Mouse (Mus musculus) erythroblast, embryonic 14.5 days (primary cell): ENCODE measurements around the gene Sel1l2. TPM values are rescaled to one million over a fixed set of nuclear protein-coding genes. Genes with fewer than 3 reads are reported as not detected.

Experiments
- H3K27me3 ChIP-seq: 2 replicates; pipeline ENCODE4 v1.6.1; 2012; ENCODE audit warnings: inconsistent platforms; ENCODE audit not compliant: control insufficient read depth
- H3K36me3 ChIP-seq: 2 replicates; pipeline ENCODE4 v1.6.1; 2012; ENCODE audit warnings: mild to moderate bottlenecking, inconsistent platforms; ENCODE audit not compliant: control insufficient read depth
- H3K4me1 ChIP-seq: 2 replicates; pipeline ENCODE4 v1.6.1; 2012; ENCODE audit warnings: inconsistent platforms; ENCODE audit not compliant: control insufficient read depth
- H3K4me3 ChIP-seq: replicated peaks from 2 replicates; pipeline ENCODE3; 2012; ENCODE audit warnings: moderate library complexity, mild to moderate bottlenecking, inconsistent platforms
- H3K9me3 ChIP-seq: 2 replicates; pipeline ENCODE4 v1.6.1; 2012; ENCODE audit warnings: low read length, inconsistent platforms, mixed read lengths; ENCODE audit not compliant: control insufficient read depth
- GATA1 ChIP-seq: IDR thresholded peaks from 2 replicates; pipeline ENCODE4 v1.6.1; 2012; ENCODE audit warnings: low read length, inconsistent platforms, mixed read lengths
- TAL1 ChIP-seq: IDR thresholded peaks from 3 replicates; pipeline ENCODE4 v1.6.1; 2012; ENCODE audit warnings: low read length, inconsistent platforms, mixed read lengths
- polyA plus RNA-seq: library from polyadenylated mRNA; stranded (reverse); fragments of >175 nt; gene quantifications from 2 replicates; pipeline ENCODE4 v1.2.3, GENCODE M21; 2012

Sel1l2 gene
- polyA plus RNA-seq, 1 experiment = not detected

DNA sequence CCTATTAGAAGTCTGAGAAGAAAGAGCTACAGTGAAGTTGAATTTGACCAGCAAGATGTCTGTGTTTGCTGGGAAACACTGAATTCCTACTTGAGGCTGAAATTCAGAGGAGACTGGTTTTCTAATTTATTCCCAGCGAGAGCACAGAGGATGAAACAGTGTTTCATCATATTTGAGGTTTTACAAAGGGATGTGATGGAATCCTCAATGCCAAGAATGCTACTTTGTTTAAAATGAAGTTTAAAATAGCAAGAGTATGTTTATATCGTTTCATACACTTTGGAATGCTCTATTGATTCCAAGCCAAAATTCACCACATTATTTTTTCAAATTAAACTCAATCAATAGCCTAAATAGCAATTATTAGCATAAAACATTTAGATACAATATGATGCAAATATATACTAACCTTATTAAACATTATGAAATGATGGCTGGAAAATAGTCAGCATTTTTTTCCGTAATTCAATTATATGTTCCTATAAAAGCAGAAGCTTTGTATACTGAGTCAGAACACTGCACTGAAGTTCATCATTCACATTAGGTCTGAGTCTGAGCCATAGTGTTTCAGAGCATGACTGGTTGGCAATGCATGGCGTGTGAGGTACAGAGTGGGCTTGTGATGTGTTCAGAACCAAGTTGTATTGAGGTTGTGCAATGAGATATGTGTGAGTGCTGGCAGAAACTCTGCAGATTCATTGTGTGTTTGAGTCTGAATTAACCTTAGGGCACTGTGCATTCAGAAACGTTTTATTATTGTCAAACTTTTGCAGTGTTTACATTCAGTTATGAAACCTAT lies 58.8 kb downstream of the Sel1l2 start:
- no peaks in the 10 kb centered on the region for H3K27me3 ChIP-seq
- TF ChIP-seq GATA1 = no peak
- TF ChIP-seq TAL1 = no peak
- H3K4me1 ChIP-seq = no peaks in the 10 kb centered on the region
- no peaks in the 10 kb centered on the region for H3K36me3 ChIP-seq
- H3K9me3 ChIP-seq = no peaks in the 10 kb centered on the region
- H3K4me3 ChIP-seq = no peak overlapping the region

DNA sequence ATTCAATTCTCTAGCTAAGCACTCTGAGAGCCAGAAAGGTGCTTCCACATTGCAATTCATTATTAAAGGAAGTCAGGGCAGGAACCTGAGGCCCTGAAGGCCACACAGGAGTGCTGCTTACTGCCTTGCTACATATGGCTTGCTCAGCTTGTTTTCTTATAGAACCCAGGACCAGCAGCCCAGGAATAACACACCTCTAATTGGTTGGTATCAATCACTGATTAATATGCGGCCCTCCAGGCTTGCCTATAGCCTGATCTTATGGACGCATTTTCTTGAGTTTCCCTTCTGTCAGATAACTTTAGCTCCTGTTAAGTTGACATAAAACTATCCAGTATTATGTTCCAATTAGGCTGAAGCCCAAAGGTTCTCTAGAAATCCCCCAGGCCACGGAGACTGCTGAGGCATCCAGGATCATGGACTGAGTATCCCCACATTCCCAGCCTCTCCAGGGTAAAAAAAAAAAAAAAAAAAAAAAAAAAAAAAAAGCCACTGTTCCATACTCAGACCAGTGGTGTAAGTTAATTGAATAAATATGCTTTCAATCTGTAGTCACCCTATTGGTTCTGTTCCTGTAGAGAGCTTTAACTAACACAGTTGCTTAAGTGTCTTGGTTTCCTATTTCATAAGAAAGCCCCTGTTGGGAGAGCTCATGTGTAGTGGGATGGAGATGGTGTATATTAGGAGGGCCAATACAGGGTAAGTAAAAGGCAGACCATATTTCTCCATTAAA lies 86.4 kb downstream of the Sel1l2 start:
- Histone ChIP-seq H3K36me3 (no peaks in the 10 kb centered on the region), H3K27me3 (no peaks in the 10 kb centered on the region), H3K9me3 (no peaks in the 10 kb centered on the region), H3K4me1 (no peaks in the 10 kb centered on the region), H3K4me3 (no peak overlapping the region)
- TF ChIP-seq GATA1 (no peak), TAL1 (no peak; the same call in 2 of the 3 replicates)

DNA sequence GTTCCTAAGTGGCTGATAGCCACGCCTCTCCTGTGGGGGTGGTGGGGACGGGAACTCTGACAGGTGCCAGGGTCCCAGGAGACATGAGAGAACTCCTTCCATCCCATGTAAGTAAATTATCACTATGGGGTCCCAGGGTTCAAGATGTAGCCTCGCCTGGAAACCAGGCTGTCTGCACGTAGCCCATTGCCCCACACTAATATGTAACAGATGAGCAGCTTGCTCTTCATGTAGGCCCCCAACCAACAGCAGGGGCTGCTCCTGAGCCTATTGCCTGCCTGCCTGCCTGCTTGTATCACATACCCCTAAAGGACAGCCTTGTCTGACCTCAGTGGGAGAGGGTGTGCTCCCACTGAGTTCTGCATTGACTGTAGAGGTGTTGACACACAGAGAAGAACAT lies 92.4 kb downstream of the Sel1l2 start:
- Histone ChIP-seq H3K4me3 (no peak overlapping the region), H3K27me3 (no peaks in the 10 kb centered on the region), H3K4me1 (no peaks in the 10 kb centered on the region), H3K36me3 (no peaks in the 10 kb centered on the region), H3K9me3 (no peaks in the 10 kb centered on the region)
- no peak for TF ChIP-seq GATA1
- no peak for TF ChIP-seq TAL1

DNA sequence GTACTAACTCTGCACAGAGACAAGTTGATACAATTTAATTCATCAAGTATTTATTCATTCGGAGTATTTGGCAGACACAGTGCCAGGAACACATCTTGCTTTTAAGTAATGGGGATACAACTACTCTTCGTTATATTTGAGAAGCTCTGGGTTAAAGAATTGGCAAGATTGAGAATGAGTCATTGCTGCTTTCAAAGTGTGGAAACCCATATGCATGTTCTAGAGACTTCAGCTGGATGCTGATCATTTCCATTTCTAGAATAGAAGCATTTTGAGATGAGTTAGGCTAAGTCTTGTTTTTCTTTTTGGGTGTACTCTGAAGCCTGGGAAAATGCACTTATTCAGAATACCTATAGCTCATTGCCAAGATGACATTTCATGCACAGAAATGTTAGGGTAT lies 95.7 kb downstream of the Sel1l2 start:
- no peaks in the 10 kb centered on the region for H3K9me3 ChIP-seq
- no peaks in the 10 kb centered on the region for H3K27me3 ChIP-seq
- H3K4me1 ChIP-seq = no peaks in the 10 kb centered on the region
- H3K36me3 ChIP-seq = no peaks in the 10 kb centered on the region
- no peak overlapping the region for H3K4me3 ChIP-seq
- no peak for TF ChIP-seq GATA1
- no peak for TF ChIP-seq TAL1

DNA sequence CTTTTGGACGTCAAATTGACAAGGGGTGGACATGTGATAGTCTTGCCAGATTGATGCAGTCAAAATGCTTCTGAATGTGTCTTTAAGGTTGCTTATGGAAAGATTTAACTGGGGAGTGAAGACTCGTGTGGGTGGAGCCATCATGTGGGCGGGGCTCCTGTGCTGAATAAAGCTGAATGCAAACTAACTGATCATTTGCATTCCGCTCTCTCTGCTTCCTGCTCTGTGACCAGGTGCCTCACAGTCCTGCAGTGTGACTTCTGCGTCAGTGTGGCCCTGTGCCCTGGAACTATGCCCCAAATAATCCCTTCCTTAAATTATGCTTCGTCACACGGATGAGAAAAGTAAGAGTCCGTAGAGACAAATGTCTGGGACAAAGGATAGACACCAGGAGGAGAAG lies 108.7 kb downstream of the Sel1l2 start:
- TF ChIP-seq TAL1 (no peak), GATA1 (no peak)
- Histone ChIP-seq H3K27me3 (no peaks in the 10 kb centered on the region), H3K9me3 (no peaks in the 10 kb centered on the region), H3K4me1 (no peaks in the 10 kb centered on the region), H3K4me3 (no peak overlapping the region), H3K36me3 (no peaks in the 10 kb centered on the region)

DNA sequence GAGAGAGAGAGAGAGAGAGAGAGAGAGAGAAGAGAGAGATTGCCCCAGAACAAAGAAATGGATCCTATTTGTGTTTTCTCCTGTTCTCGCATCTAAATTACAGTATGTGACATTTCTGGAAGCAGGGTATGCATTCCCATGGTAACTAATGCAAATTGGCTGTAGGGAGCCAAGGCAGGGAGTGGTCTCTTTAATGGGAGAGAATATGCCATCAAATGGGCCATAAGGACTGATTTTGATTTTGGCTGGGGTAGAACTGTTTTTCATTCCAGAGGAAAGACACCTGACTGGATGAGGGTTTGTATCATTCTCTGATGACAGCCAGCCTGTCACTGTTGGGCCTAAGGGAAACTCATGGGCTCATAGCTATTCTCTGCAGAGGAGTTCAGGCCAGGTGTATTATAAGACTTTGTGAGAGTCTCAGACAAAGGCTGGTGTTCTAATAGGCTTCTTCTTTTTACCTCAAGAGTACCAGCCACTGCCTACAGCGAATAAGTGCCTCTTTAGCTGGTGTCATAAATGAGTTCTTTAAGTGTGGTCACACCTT lies 133.8 kb downstream of the Sel1l2 start:
- no peak overlapping the region for H3K4me3 ChIP-seq
- no peaks in the 10 kb centered on the region for H3K4me1 ChIP-seq
- no peaks in the 10 kb centered on the region for H3K36me3 ChIP-seq
- TF ChIP-seq TAL1 = no peak
- TF ChIP-seq GATA1 = no peak
- no peaks in the 10 kb centered on the region for H3K9me3 ChIP-seq
- no peaks in the 10 kb centered on the region for H3K27me3 ChIP-seq

DNA sequence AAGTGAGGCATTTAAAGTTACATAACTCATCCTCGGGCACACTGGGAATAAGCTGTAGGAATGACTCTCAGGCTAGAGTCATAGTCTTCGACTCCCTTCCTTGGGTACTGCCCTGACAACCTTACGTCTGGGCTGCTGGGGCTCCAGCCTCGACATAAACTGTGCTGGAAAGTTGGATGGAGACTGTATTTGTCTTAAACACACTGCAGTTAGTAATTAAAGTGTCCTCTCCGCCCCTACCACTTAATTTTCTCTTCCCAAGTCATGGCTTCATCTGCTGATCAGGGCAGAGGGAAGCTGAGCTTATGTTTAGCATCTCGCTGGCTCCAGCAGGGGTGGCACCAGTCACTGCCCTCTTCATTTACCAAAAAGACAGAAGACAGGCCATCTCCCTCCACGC lies 135.2 kb downstream of the Sel1l2 start:
- no peak overlapping the region for H3K4me3 ChIP-seq
- TF ChIP-seq GATA1 (no peak), TAL1 (no peak)
- no peaks in the 10 kb centered on the region for H3K27me3 ChIP-seq
- H3K4me1 ChIP-seq = no peaks in the 10 kb centered on the region
- no peaks in the 10 kb centered on the region for H3K36me3 ChIP-seq
- no peaks in the 10 kb centered on the region for H3K9me3 ChIP-seq

DNA sequence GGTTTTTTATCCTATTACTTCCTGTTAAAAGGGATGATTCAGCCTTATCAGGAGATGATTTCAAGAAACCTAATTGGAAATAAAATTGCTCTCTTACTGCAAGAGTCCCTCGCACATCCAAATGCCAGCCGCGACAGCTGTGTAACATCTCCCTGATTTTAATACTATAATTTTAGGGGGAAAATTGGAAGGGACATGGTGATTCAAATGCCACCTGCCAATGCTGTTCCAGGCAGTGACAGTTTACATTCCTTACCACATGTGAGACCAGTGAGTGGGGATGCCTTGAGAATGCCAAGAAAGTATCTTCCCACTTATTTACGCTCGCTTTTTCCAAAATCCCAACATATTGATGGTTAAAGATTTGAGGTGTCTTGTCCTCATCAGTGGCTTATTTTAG lies 146.4 kb downstream of the Sel1l2 start:
- TF ChIP-seq TAL1 = no peak
- no peak for TF ChIP-seq GATA1

DNA sequence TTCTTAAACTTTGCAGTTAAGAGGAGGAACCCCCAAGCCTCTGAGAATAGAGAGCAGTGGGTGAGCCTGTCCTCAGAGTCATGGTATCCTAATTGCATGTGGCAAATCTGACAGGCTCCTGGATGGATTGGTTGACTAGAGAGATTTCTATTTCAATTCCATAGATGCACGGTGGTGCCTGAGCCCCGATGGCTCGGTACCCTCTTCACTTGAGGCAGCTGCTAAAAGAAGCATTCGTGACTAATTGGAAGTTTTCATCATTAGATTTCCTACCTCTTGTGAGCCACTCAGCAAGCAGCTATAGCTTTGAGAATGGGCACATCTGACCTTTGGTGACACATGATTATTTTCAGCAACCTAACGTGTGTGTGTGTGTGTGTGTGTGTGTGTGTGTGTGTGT lies 147.1 kb downstream of the Sel1l2 start:
- Histone ChIP-seq H3K4me1 (no peaks in the 10 kb centered on the region), H3K36me3 (no peaks in the 10 kb centered on the region), H3K4me3 (no peak overlapping the region), H3K27me3 (no peaks in the 10 kb centered on the region), H3K9me3 (no peaks in the 10 kb centered on the region; the same call in 1 of the 2 replicates)
- no peak for TF ChIP-seq GATA1
- TF ChIP-seq TAL1 = no peak

More for the DNA sequence above, 146.4 kb downstream of the Sel1l2 start:
- no peaks in the 10 kb centered on the region; the same call in 1 of the 2 replicates for H3K9me3 ChIP-seq
- no peaks in the 10 kb centered on the region for H3K36me3 ChIP-seq
- H3K4me1 ChIP-seq = no peaks in the 10 kb centered on the region
- H3K27me3 ChIP-seq = no peaks in the 10 kb centered on the region
- no peak overlapping the region for H3K4me3 ChIP-seq
